Mouse (Mus musculus) kidney, postnatal 4 days (tissue): Measurements from ENCODE around the gene Mapk3.

Source experiments
- DNase-seq, 2 experiments: peaks; one replicate each; pipeline ENCODE4 v3.0.0; 2021; ENCODE audit warnings: mixed read lengths in 2 of 2

The Mapk3 gene

DNA sequence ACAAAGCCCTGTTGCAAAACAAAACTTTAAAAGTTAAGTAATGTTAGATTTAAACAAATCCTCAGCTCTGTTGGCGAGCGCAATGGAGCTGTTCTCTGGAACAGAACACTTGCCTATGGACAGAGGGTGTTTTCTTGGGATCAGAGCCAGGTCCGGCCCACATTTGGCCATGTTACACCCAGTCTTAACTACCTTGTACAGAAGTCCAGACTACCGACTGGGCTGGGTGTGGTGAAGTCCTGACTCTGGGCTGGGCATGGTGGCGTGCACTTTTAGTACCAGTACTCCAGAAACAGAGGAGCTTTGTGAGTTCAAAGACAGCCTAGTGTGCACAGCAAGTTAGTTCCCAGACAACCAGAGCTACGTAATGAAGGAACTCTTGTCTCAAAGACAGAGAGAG is 47.6 kb downstream of the Mapk3 start:
- no peak for DNase-seq

DNA sequence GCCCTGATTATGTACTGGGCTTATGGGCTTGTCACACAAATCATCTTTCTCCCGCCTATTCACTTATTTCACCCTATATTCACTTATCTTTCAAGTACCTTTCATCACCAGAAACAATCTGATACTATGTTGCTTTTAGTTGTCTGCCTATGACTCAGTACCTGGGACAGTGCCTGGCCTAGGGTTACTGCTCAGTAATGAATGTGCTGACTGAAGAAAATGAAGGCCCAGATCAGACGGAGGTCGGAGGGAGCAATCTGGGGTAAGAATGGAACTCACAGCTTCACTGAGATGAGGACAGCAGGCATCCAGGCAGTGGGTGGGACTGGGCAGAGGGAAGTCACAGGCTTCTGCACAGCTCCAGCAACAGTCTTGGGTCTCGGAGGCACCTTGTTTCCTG is 48.0 kb downstream of the Mapk3 start:
- no peak for DNase-seq

DNA sequence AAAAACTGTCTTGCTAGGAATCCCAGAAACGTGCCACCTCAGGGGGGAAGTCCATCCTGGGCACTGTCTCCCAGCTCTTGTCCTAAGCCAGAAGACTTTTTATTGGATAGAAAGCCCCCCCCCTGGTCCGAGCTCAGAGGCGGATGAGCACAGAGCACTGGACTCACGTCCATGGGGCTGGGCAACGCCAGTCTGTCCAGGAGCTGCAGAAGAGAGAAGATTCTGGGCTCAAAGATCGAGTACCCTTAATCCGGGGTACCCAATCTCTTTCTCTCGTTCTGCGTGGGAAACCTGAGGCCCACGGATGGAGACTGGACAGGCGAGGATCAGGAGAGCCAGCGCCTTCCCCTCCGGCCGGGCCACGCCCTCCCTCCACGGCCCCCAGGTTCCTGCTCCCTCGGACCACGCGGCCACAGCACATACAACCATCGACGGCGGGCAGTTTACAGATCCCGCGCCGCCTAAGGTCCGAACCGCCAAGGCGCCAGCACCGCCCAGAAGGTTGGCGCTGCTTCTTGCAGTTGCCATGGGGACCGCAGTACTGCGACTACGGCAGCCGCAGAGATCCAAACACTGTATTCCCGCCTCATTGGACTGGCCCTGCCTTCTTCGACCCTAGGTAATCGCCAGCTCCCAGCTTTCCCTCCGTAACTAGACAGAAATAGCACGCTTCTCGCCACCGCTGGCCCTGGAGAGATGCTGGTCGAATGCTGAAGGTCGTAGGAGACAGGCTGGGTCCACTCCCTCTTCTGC is 49.5 kb downstream of the Mapk3 start:
- DNase-seq: peak; percentile 91 to 93

DNA sequence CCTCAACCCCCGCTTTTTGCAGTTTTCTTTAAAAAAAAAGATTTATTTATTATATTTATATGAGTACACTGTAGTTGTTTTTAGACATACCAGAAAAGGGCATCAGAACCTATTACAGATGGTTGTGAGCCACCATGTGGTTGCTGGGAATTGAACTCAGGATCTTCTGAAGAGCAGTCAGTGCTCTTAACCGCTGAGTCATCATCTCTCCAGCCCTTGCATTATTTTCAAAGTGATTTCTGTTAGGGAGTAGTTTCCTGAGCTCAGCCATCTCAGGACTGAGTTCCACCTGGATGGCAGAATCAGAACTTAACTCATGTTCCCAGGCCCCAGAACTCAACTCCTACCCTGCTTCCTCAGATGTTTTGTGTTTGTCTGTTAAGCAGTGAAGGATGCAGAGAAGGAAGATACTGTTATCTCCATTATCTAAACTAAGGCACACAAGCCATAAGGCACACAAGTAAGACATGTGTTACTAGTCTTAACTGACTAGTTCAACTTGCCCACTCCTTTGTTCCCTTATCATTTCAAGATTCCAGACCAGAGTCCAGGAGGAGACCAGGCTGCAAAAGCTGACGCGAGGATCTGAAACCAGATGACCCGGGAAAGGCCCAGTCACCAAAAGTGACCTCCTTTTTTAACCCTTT is 50.4 kb downstream of the Mapk3 start:
- DNase-seq: no peak
